In genomic region chr10:20725384-20725983, GRCm38 (mm10) we compare ENCODE assay signal across 7 mouse cellular contexts. TPM values are rescaled to one million over a fixed set of nuclear protein-coding genes. Genes with fewer than 3 reads are reported as not detected.
DNase-seq lines count a peak whose midpoint lies in the region; ATAC-seq lines count a peak whose summit lies in the region.

No protein-coding gene starts in this region.

- peak overlapping the region; percentile 89 for H3K4me3 ChIP-seq in megakaryocyte, embryonic 14.5 days (replicated peaks)
- H3K4me3 ChIP-seq in forebrain, embryonic 16.5 days (replicated peaks; ENCODE audit: low read length): peak overlapping the region; percentile 41; the same call in 1 of the 2 replicates
- peak overlapping the region; percentile 45 for H3K4me3 ChIP-seq in limb, embryonic 13.5 days
- no peak overlapping the region for H3K4me3 ChIP-seq in stomach, embryonic 15.5 days (replicated peaks)

- no peaks in the 10 kb centered on the region for H3K36me3 ChIP-seq in megakaryocyte, embryonic 14.5 days (replicated peaks; ENCODE audit: low read length)
- no peaks in the 10 kb centered on the region for H3K36me3 ChIP-seq in forebrain, embryonic 16.5 days (ENCODE audit: control insufficient read depth, insufficient read depth)
- H3K36me3 ChIP-seq in limb, embryonic 13.5 days: no peaks in the 10 kb centered on the region
- H3K36me3 ChIP-seq in stomach, embryonic 15.5 days: no peaks in the 10 kb centered on the region

- H3K27me3 ChIP-seq in megakaryocyte, embryonic 14.5 days (replicated peaks): no peaks in the 10 kb centered on the region
- H3K27me3 ChIP-seq in forebrain, embryonic 16.5 days (replicated peaks; ENCODE audit: control insufficient read depth, insufficient read depth, low read length): no peaks in the 10 kb centered on the region
- H3K27me3 ChIP-seq in limb, embryonic 13.5 days: no peaks in the 10 kb centered on the region
- H3K27me3 ChIP-seq in stomach, embryonic 15.5 days (replicated peaks): no peaks in the 10 kb centered on the region

- DNase-seq in MN1 (ENCODE audit: low spot score): no peak

- H3K4me1 ChIP-seq in megakaryocyte, embryonic 14.5 days: peaks cover 60% of the 10 kb centered on the region
- H3K4me1 ChIP-seq in forebrain, embryonic 16.5 days (replicated peaks; ENCODE audit: control insufficient read depth, insufficient read depth, low read length): peaks cover 21% of the 10 kb centered on the region
- peaks cover 26% of the 10 kb centered on the region for H3K4me1 ChIP-seq in limb, embryonic 13.5 days
- peaks cover 4% of the 10 kb centered on the region; the same call in 1 of the 2 replicates for H3K4me1 ChIP-seq in stomach, embryonic 15.5 days

- 49% methylated on average over 8 of the region's 8 CpGs for WGBS in forebrain, embryonic 16.5 days
- WGBS in limb, embryonic 13.5 days: 30% methylated on average over 8 of the region's 8 CpGs
- 51% methylated on average over 8 of the region's 8 CpGs for WGBS in stomach, embryonic 15.5 days

- no peak overlapping the region for H3K9ac ChIP-seq in forebrain, embryonic 16.5 days (replicated peaks; ENCODE audit: low read depth, low read length)
- no peak overlapping the region for H3K9ac ChIP-seq in limb, embryonic 13.5 days
- no peak overlapping the region for H3K9ac ChIP-seq in stomach, embryonic 15.5 days

- no peak overlapping the region for H3K27ac ChIP-seq in forebrain, embryonic 16.5 days (ENCODE audit: low read length)
- peak overlapping the region; percentile 39 for H3K27ac ChIP-seq in limb, embryonic 13.5 days
- no peak overlapping the region for H3K27ac ChIP-seq in stomach, embryonic 15.5 days

- no peak for ATAC-seq in megakaryocyte, adult 5-6 weeks (ENCODE audit: poor library complexity, severe bottlenecking)
- no peak for ATAC-seq in forebrain, embryonic 16.5 days
- ATAC-seq in limb, embryonic 13.5 days (ENCODE audit: low FRiP score, low read depth): 0 out of 2 replicates have a peak, but pooled peaks have one; percentile 15
- ATAC-seq in stomach, embryonic 15.5 days (ENCODE audit: insufficient read depth, low FRiP score, low read depth): no peak
- no peak for ATAC-seq in activated CD4-positive, CD25-positive, alpha-beta regulatory T cell, adult 4 months

- H3K4me2 ChIP-seq in forebrain, embryonic 16.5 days (ENCODE audit: low read length): peak overlapping the region; percentile 71
- H3K4me2 ChIP-seq in limb, embryonic 13.5 days (replicated peaks): peak overlapping the region; percentile 64
- H3K4me2 ChIP-seq in stomach, embryonic 15.5 days: peak overlapping the region; percentile 54; the same call in 1 of the 2 replicates

- no peaks in the 10 kb centered on the region for H3K9me3 ChIP-seq in megakaryocyte, embryonic 14.5 days
- no peaks in the 10 kb centered on the region for H3K9me3 ChIP-seq in forebrain, embryonic 16.5 days (ENCODE audit: control insufficient read depth, low read length)
- H3K9me3 ChIP-seq in limb, embryonic 13.5 days: no peaks in the 10 kb centered on the region
- H3K9me3 ChIP-seq in stomach, embryonic 15.5 days: no peaks in the 10 kb centered on the region

RNA-seq across cellular contexts. Expression of gene Pde7b, which starts 0.6 kb away (rescaled TPM):
- 0.51 and 0.68 TPM in 2 replicates for polyA plus RNA-seq in megakaryocyte, embryonic 14.5 days (2012; ENCODE audit: insufficient read depth, low replicate concordance)
- total RNA-seq in megakaryocyte, adult 5-6 weeks (2015): 5.2 and 7.4 TPM in 2 replicates
- total RNA-seq in megakaryocyte, adult 5-6 weeks (2017): 3.8 and 6.7 TPM in 2 replicates
- polyA plus RNA-seq in forebrain, embryonic 16.5 days (2015; fragmentation: Nextera tagmentation; extraction: Ambion mirVana): 2.8 and 4.5 TPM in 2 replicates
- polyA plus RNA-seq in limb, embryonic 13.5 days (2015; fragmentation: Nextera tagmentation; extraction: Ambion mirVana): 9.5 and 11.2 TPM in 2 replicates
- polyA plus RNA-seq in stomach, embryonic 15.5 days (2015; fragmentation: Nextera tagmentation; extraction: Ambion mirVana): 3.7 and 3.9 TPM in 2 replicates
- not detected for polyA plus RNA-seq in activated CD4-positive, CD25-positive, alpha-beta regulatory T cell, adult 4 months (2017; shearing (Covaris generic))
